1 mouse cellular context compared by ENCODE assay signal in the genomic region with DNA sequence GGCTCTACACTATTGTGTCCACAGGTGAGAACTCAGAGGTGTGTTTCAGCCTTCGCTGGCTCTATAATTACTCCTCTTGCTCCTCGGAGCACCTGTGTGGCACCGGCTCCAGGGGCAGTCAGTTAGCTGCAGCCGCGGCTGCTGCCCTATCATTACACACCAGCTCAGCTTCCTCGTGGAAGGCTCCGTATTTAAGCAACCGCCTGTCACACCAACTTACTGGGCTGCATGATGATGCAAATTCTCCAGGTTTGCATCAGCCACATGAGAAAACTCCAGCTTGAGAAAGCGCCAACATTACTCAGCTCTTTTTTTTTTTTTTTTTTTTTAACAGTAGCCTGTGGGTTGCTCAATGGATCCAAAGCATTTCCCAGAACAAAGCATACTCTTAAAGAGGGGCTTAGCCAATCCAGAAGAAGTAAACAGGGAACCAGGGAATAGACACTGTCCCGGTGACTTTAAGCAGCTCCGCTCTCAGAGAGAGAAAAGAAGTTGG.
TF ChIP-seq lines count a peak whose summit lies in the region.

A gene (minus strand): TSS at position 194 of the 496 bp plus-strand sequence.

TF ChIP-seq in MEL, 35 proteins besides CTCF, POLR2A, EP300 and RAD21 (continued from another document):
- TF ChIP-seq NRF1 (IDR thresholded peaks at IDR 0.05; ENCODE audit: insufficient read depth, low read depth, low read length, poor library complexity, severe bottlenecking) = no peak
- peak; percentile 54; the same call in 1 of the 2 replicates for TF ChIP-seq NELFE (IDR thresholded peaks at IDR 0.05; ENCODE audit: low read depth, low read length)
- no peak for TF ChIP-seq MEF2A (IDR thresholded peaks at IDR 0.05; ENCODE audit: extremely low read depth, insufficient replicate concordance, low read depth, low read length, poor library complexity, severe bottlenecking)
- TF ChIP-seq TAL1 (IDR thresholded peaks at IDR 0.05; ENCODE audit: low read length) = no peak
- TF ChIP-seq ZKSCAN1 (IDR thresholded peaks at IDR 0.05; ENCODE audit: low read depth, low read length) = 0 out of 2 replicates have a peak, but pooled peaks have one; percentile 8
- peak; percentile 47; the same call in 1 of the 2 replicates for TF ChIP-seq POLR2AphosphoS2 (IDR thresholded peaks at IDR 0.05; ENCODE audit: low read length)
- peak; percentile 73; the same call in 1 of the 2 replicates for TF ChIP-seq MXI1 (IDR thresholded peaks at IDR 0.05; ENCODE audit: low read depth, low read length)
- TF ChIP-seq TCF12 (IDR thresholded peaks at IDR 0.05; ENCODE audit: low read depth, low read length) = peak; percentile 65
- peak; percentile 96 for TF ChIP-seq ZNF384 (IDR thresholded peaks at IDR 0.05; ENCODE audit: low read depth, low read length)
- TF ChIP-seq GATA1 (IDR thresholded peaks at IDR 0.05; ENCODE audit: low read depth, low read length) = no peak
- TF ChIP-seq CHD1 (IDR thresholded peaks at IDR 0.05; ENCODE audit: low read depth, low read length) = no peak; the same call in 1 of the 2 replicates
- no peak for TF ChIP-seq USF1 (IDR thresholded peaks at IDR 0.05; ENCODE audit: low read depth, low read length)
- peak; percentile 45; the same call in 1 of the 2 replicates for TF ChIP-seq E2F4 (IDR thresholded peaks at IDR 0.05; ENCODE audit: borderline replicate concordance, low read depth, low read length)
- peak; percentile 60; the same call in 1 of the 2 replicates for TF ChIP-seq KAT2A (conservative IDR thresholded peaks at IDR 0.05; ENCODE audit: low read depth, low read length)
- peak; percentile 66; the same call in 1 of the 2 replicates for TF ChIP-seq JUND (IDR thresholded peaks at IDR 0.05; ENCODE audit: low read depth, low read length)
- TF ChIP-seq ZMIZ1 (IDR thresholded peaks at IDR 0.05; ENCODE audit: low read depth, low read length) = no peak
- no peak for TF ChIP-seq RCOR1 (IDR thresholded peaks at IDR 0.05; ENCODE audit: low read depth, low read length)
- peak; percentile 90 for TF ChIP-seq MYC (IDR thresholded peaks at IDR 0.05; ENCODE audit: low read depth, low read length)
- no peak for TF ChIP-seq ZC3H11A (IDR thresholded peaks at IDR 0.05; ENCODE audit: low read depth, low read length)
- TF ChIP-seq USF2 (IDR thresholded peaks at IDR 0.05; ENCODE audit: borderline replicate concordance in 1 of 2, insufficient read depth in 1 of 2, low read depth in 1 of 2, low read length in 2 of 2) = no peak
